Mouse (Mus musculus) liver, embryonic 14.5 days (tissue): ENCODE results near the gene B3galt4.

Source experiments
- CTCF ChIP-seq: IDR thresholded peaks from 2 replicates; pipeline ENCODE4 v1.5.1; 2016; ENCODE audit warnings: antibody characterized with exemption, low read depth, control low read depth
- EP300 ChIP-seq: IDR thresholded peaks from 2 replicates; pipeline ENCODE4 v1.6.1; 2016; ENCODE audit warnings: antibody characterized with exemption, low read depth

DNA sequence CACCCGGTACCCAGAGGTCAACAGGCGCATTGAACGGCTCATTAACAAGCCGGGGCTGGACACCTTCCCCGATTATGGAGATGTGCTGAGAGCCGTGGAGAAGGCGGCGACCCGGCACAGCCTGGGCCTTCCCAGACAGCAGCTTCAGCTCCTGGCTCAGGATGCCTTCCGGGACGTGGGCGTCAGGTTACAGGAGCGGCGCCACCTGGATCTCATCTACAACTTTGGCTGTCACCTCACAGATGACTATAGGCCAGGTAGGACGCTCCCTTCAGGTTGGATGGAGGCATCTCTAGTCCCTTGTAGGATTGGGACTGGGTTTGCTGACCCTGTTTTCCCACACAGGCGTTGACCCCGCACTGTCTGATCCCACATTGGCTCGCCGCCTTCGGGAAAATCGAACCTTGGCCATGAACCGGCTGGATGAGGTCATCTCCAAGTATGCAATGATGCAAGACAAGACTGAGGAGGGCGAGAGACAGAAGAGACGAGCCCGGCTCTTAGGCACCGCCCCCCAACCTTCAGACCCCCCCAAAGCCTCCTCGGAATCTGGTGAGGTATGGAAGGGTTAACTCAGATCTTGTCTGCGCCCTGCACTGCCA, 39.4 kb downstream of the B3galt4 start:
- no peak for TF ChIP-seq CTCF
- no peak for TF ChIP-seq EP300
